Mouse (Mus musculus): ENCODE measurements around the gene Btbd35f1. TPM values are rescaled to one million over a fixed set of nuclear protein-coding genes. Genes with fewer than 3 reads are reported as not detected.
"Not testable (repeated sequence)": the region's sequence is repeated elsewhere in the genome, so short reads cannot be mapped to it uniquely, and the experiment has no call there.

Gene Btbd35f1
- polyA plus RNA-seq (2016; fragmentation: Nextera tagmentation; extraction: Ambion mirVana): not detected in 2 replicates

DNA sequence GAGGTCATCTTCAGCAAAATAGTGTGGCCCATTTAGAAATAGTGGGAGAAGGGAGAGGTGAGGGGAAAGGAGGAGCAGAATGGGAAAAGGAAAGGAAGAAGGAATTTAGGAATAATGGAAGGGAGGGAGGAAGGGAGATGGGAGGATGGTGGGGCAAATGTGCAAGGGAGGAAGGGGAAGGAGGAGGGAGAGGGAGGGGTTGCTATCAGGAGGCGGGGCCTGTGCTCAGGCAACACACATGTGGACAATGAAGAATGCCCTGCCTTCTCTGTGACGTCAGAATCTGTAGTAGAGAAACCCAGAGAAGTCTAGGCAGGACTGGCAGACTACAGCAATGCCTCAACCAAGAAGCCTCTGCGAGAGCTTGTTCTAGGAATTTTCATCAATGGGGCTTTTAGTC, at the start of gene Btbd35f1:
TSS of gene Btbd35f1 (plus strand) at position 301 of the 400 bp plus-strand sequence.
- H3K27me3 ChIP-seq (ENCODE audit: insufficient read depth, poor library complexity, severe bottlenecking); H3K4me3 ChIP-seq; H3K9me3 ChIP-seq; H3K4me1 ChIP-seq (replicated peaks); H3K36me3 ChIP-seq; H3K27ac ChIP-seq; DNase-seq (ENCODE audit: low spot score): not testable (repeated sequence)
- WGBS: no CpG with 5 or more reads among the region's 3 CpGs

- DNase-seq (ENCODE audit: low spot score); H3K4me1 ChIP-seq (replicated peaks); H3K36me3 ChIP-seq; H3K27ac ChIP-seq; H3K4me3 ChIP-seq; H3K27me3 ChIP-seq (ENCODE audit: insufficient read depth, poor library complexity, severe bottlenecking): not testable (repeated sequence)
- H3K9me3 ChIP-seq: peaks cover 23% of the 10 kb centered on the region
- WGBS: 93% methylated on average over 1 of the region's 1 CpGs
These were observed 31.2 kb downstream of the Btbd35f1 start for GRCm38 (mm10) chrX:32590878-32591542.

GRCm38 (mm10) chrX:32601008-32601407, 41.2 kb downstream of the Btbd35f1 start:
- 92% methylated on average over 1 of the region's 2 CpGs for WGBS
- DNase-seq (ENCODE audit: low spot score): not testable (repeated sequence)

GRCm38 (mm10) chrX:32601425-32601824, 41.6 kb downstream of the Btbd35f1 start:
- peaks cover 29% of the 10 kb centered on the region for H3K9me3 ChIP-seq
- not testable (repeated sequence) for H3K4me1 ChIP-seq (replicated peaks); H3K36me3 ChIP-seq; H3K27ac ChIP-seq; H3K27me3 ChIP-seq (ENCODE audit: insufficient read depth, poor library complexity, severe bottlenecking); DNase-seq (ENCODE audit: low spot score); H3K4me3 ChIP-seq
- WGBS: 85% methylated on average over 3 of the region's 3 CpGs

More at GRCm38 (mm10) chrX:32601008-32601407, 41.2 kb downstream of the Btbd35f1 start:
- H3K36me3 ChIP-seq; H3K4me3 ChIP-seq; H3K27ac ChIP-seq; H3K27me3 ChIP-seq (ENCODE audit: insufficient read depth, poor library complexity, severe bottlenecking); H3K4me1 ChIP-seq (replicated peaks): not testable (repeated sequence)
- H3K9me3 ChIP-seq: peaks cover 29% of the 10 kb centered on the region

Other genes with a start within 250 kb of the Btbd35f1 start
- not detected in 2 replicates for gene Gm5926, start 90.7 kb downstream of the Btbd35f1 start, polyA plus RNA-seq (2016; fragmentation: Nextera tagmentation; extraction: Ambion mirVana)
- gene Btbd35f21, start 166.1 kb downstream of the Btbd35f1 start, polyA plus RNA-seq (2016; fragmentation: Nextera tagmentation; extraction: Ambion mirVana): not detected in 2 replicates